Mouse (Mus musculus): ENCODE results near the gene Capn15. TPM values are rescaled to one million over a fixed set of nuclear protein-coding genes. Genes with fewer than 3 reads are reported as not detected.

The Capn15 gene
- polyA plus RNA-seq, 1 experiment from 2014 or later, result 8.3 TPM

- ATAC-seq (no peak), DNase-seq (no peak)
- Histone ChIP-seq H3K9ac (replicated peaks) (no peak overlapping the region), H3K4me2 (ENCODE audit: low read depth, low read length) (no peak overlapping the region), H3K27ac (ENCODE audit: low read depth) (0 out of 2 replicates have a peak overlapping the region, but pooled peaks have one; percentile 22), H3K4me3 (ENCODE audit: low read depth, low read length) (no peak overlapping the region), H3K27me3 (ENCODE audit: insufficient read depth, low read length) (no peaks in the 10 kb centered on the region), H3K4me1 (ENCODE audit: insufficient read depth) (peaks cover 11% of the 10 kb centered on the region), H3K36me3 (replicated peaks; ENCODE audit: insufficient read depth, low read length) (0 out of 2 replicates have a peak, but pooled peaks cover 2% of the 10 kb centered on the region), H3K9me3 (ENCODE audit: low read length) (no peaks in the 10 kb centered on the region)
- TF ChIP-seq EP300 (IDR thresholded peaks at IDR 0.05; ENCODE audit: low read depth), result no peak
- TF ChIP-seq CTCF (IDR thresholded peaks at IDR 0.05; ENCODE audit: low read depth), result no peak
- WGBS (ENCODE audit: insufficient replicate concordance), result 31% methylated on average over 5 of the region's 5 CpGs
Observed at GRCm38 (mm10) chr17:25990331-25990730, 4.7 kb upstream of the Capn15 start.

GRCm38 (mm10) chr17:25984556-25985305, 865 bp downstream of the Capn15 start:
- TF ChIP-seq EP300 (IDR thresholded peaks at IDR 0.05; ENCODE audit: low read depth), result no peak
- no peak for TF ChIP-seq CTCF (IDR thresholded peaks at IDR 0.05; ENCODE audit: low read depth)
- Histone ChIP-seq H3K9ac (replicated peaks) (peak overlapping the region; percentile 93), H3K4me3 (ENCODE audit: low read depth, low read length) (peak overlapping the region; percentile 85), H3K27me3 (ENCODE audit: insufficient read depth, low read length) (no peaks in the 10 kb centered on the region), H3K9me3 (ENCODE audit: low read length) (no peaks in the 10 kb centered on the region), H3K36me3 (replicated peaks; ENCODE audit: insufficient read depth, low read length) (no peaks in the 10 kb centered on the region), H3K4me2 (ENCODE audit: low read depth, low read length) (peak overlapping the region; percentile 86), H3K4me1 (ENCODE audit: insufficient read depth) (peaks cover 28% of the 10 kb centered on the region), H3K27ac (ENCODE audit: low read depth) (peak overlapping the region; percentile 86)
- no peak for DNase-seq
- 10% methylated on average over 17 of the region's 17 CpGs for WGBS (ENCODE audit: insufficient replicate concordance)
- ATAC-seq, result no peak; the same call in 1 of the 2 replicates

GRCm38 (mm10) chr17:25984066-25984465, 1.5 kb downstream of the Capn15 start:
- peak overlapping the region; percentile 85 for H3K4me3 ChIP-seq (ENCODE audit: low read depth, low read length)
- H3K27ac ChIP-seq (ENCODE audit: low read depth), result no peak overlapping the region
- H3K4me2 ChIP-seq (ENCODE audit: low read depth, low read length), result peak overlapping the region; percentile 86
- no peaks in the 10 kb centered on the region for H3K27me3 ChIP-seq (ENCODE audit: insufficient read depth, low read length)
- H3K36me3 ChIP-seq (replicated peaks; ENCODE audit: insufficient read depth, low read length), result no peaks in the 10 kb centered on the region
- H3K9ac ChIP-seq (replicated peaks), result no peak overlapping the region
- no peak for TF ChIP-seq EP300 (IDR thresholded peaks at IDR 0.05; ENCODE audit: low read depth)
- TF ChIP-seq CTCF (IDR thresholded peaks at IDR 0.05; ENCODE audit: low read depth), result no peak
- ATAC-seq (no peak), DNase-seq (no peak)
- H3K9me3 ChIP-seq (ENCODE audit: low read length), result no peaks in the 10 kb centered on the region
- peaks cover 28% of the 10 kb centered on the region for H3K4me1 ChIP-seq (ENCODE audit: insufficient read depth)
- WGBS (ENCODE audit: insufficient replicate concordance), result 93% methylated on average over 1 of the region's 1 CpGs

GRCm38 (mm10) chr17:25982913-25983312, 2.7 kb downstream of the Capn15 start:
- ATAC-seq, result no peak

GRCm38 (mm10) chr17:25980854-25981253, 4.7 kb downstream of the Capn15 start:
- Histone ChIP-seq H3K27me3 (ENCODE audit: insufficient read depth, low read length) (no peaks in the 10 kb centered on the region), H3K9me3 (ENCODE audit: low read length) (no peaks in the 10 kb centered on the region), H3K4me1 (ENCODE audit: insufficient read depth) (peaks cover 23% of the 10 kb centered on the region), H3K36me3 (replicated peaks; ENCODE audit: insufficient read depth, low read length) (no peaks in the 10 kb centered on the region), H3K4me2 (ENCODE audit: low read depth, low read length) (no peak overlapping the region), H3K9ac (replicated peaks) (no peak overlapping the region), H3K27ac (ENCODE audit: low read depth) (no peak overlapping the region), H3K4me3 (ENCODE audit: low read depth, low read length) (no peak overlapping the region)
- ATAC-seq (no peak), DNase-seq (no peak)
- WGBS (ENCODE audit: insufficient replicate concordance), result 82% methylated on average over 5 of the region's 5 CpGs
- TF ChIP-seq CTCF (IDR thresholded peaks at IDR 0.05; ENCODE audit: low read depth) (no peak), EP300 (IDR thresholded peaks at IDR 0.05; ENCODE audit: low read depth) (no peak)

More at GRCm38 (mm10) chr17:25982913-25983312, 2.7 kb downstream of the Capn15 start:
- Histone ChIP-seq H3K27ac (ENCODE audit: low read depth) (no peak overlapping the region), H3K27me3 (ENCODE audit: insufficient read depth, low read length) (no peaks in the 10 kb centered on the region), H3K4me2 (ENCODE audit: low read depth, low read length) (no peak overlapping the region), H3K4me1 (ENCODE audit: insufficient read depth) (peaks cover 28% of the 10 kb centered on the region), H3K9me3 (ENCODE audit: low read length) (no peaks in the 10 kb centered on the region), H3K36me3 (replicated peaks; ENCODE audit: insufficient read depth, low read length) (no peaks in the 10 kb centered on the region), H3K4me3 (ENCODE audit: low read depth, low read length) (no peak overlapping the region), H3K9ac (replicated peaks) (no peak overlapping the region)
- no peak for TF ChIP-seq EP300 (IDR thresholded peaks at IDR 0.05; ENCODE audit: low read depth)
- TF ChIP-seq CTCF (IDR thresholded peaks at IDR 0.05; ENCODE audit: low read depth), result no peak
- WGBS (ENCODE audit: insufficient replicate concordance), result 86% methylated on average over 3 of the region's 3 CpGs
- no peak for DNase-seq

GRCm38 (mm10) chr17:25979829-25980738, 5.5 kb downstream of the Capn15 start:
- Histone ChIP-seq H3K27me3 (ENCODE audit: insufficient read depth, low read length) (no peaks in the 10 kb centered on the region), H3K4me2 (ENCODE audit: low read depth, low read length) (no peak overlapping the region), H3K27ac (ENCODE audit: low read depth) (no peak overlapping the region), H3K36me3 (replicated peaks; ENCODE audit: insufficient read depth, low read length) (no peaks in the 10 kb centered on the region), H3K9me3 (ENCODE audit: low read length) (no peaks in the 10 kb centered on the region), H3K4me1 (ENCODE audit: insufficient read depth) (peaks cover 21% of the 10 kb centered on the region), H3K9ac (replicated peaks) (0 out of 2 replicates have a peak overlapping the region, but pooled peaks have one; percentile 9), H3K4me3 (ENCODE audit: low read depth, low read length) (no peak overlapping the region)
- no peak for DNase-seq
- WGBS (ENCODE audit: insufficient replicate concordance), result 86% methylated on average over 5 of the region's 5 CpGs
- peak; percentile 13; the same call in 1 of the 2 replicates for ATAC-seq
- TF ChIP-seq EP300 (IDR thresholded peaks at IDR 0.05; ENCODE audit: low read depth), result no peak
- no peak for TF ChIP-seq CTCF (IDR thresholded peaks at IDR 0.05; ENCODE audit: low read depth)

Measured in liver, postnatal 0 days (tissue).